Mouse (Mus musculus) liver, adult (tissue): ENCODE measurements at regions not wholly inside any gene's neighbourhood (a gene's known extent, or its start where the extent isn't known, plus 50 kb on each side); places are given as distances from the start of the nearest gene placed in this dataset.

Experiments
- GATA4 ChIP-seq: IDR thresholded peaks from 2 replicates; pipeline ENCODE4 v1.6.1; 2014; ENCODE audit warnings: mild to moderate bottlenecking, low read length; ENCODE audit not compliant: insufficient replicate concordance

- TF ChIP-seq GATA4, result no peak
Measured at GRCm38 (mm10) chr10:125802923-125803583, 162.9 kb upstream of the Lrig3 start.

DNA sequence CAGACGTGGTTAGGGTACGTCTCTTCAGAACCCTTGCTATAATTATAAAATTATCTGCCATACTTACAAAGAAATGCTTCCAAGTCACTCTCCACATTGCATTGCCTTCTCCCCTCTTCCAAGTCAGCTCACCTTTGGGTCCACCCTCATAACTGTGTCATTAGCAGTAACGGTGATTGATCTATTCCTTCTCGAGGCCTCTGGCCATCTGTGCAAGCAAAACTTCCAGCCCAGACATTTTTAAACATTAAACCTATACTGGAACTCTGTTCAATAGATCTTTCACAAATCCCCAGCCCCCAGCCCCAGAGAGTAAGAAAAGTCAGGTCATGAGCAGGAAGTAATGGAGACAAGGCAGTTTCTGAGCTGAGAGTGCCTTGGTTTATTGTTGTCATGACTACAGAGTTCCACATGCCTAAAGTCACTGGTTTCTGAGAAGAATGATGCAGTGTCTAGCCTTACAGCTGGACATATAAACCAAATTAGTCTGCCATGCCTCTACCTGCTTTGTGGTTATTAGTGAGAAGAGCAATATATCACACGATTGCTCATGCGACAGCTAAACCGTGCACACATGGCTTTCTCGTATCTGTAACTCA, 156.1 kb upstream of the Lrig3 start:
- no peak for TF ChIP-seq GATA4

DNA sequence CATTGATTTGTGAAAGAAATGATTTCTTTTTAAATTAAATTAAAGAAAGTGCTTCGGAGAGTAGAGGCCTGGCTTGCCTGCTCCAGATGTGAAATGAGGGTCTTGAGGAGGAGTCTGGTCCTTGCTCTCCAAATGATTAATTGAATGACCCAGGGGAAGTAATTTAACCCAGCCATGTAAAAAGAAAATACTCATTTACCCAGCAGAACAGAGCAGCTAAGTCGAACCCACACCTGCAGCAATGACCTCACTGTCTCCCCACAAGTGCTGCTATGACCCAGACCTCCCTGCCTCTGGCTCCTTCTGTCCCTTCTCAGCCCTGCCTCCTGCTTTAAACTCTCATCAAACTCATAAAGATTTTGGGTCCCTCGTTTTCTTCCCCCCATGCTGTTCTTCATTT, 155.4 kb upstream of the Lrig3 start:
- no peak for TF ChIP-seq GATA4

DNA sequence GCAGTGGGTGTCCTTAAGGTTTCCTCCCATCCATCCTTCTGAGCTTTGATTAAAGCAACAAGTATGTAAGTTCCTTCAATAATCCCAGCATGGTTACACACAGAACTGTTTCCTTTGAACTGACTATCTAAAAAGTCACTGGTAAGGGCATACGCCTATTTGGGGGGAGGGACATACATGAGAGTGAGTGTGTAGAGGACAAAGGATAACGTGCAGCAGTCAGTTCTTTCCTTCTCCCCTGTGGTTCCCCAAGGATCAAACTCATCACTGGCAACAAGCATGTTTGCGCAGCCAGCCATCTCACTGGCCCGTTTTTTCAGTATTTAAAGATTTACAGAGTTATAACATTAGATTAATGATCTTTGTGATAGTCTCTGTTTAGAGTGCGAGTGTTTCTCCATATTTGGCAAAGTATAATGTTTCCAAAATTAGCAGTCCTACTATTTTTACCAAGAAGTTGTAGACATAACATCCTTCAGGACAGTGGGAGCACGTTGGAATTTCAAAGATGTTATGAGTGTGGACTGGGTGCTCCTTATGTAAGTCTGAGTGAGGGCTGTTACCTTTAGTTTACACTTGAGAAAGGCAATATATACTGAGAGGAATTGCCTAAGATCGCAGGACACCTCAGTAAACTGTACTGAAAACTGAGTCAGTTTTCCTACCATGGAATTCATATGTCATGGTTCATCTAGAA, 151.6 kb upstream of the Lrig3 start:
- TF ChIP-seq GATA4, result no peak

- no peak for TF ChIP-seq GATA4
Measured at GRCm38 (mm10) chr10:125832134-125832533, 133.8 kb upstream of the Lrig3 start.

DNA sequence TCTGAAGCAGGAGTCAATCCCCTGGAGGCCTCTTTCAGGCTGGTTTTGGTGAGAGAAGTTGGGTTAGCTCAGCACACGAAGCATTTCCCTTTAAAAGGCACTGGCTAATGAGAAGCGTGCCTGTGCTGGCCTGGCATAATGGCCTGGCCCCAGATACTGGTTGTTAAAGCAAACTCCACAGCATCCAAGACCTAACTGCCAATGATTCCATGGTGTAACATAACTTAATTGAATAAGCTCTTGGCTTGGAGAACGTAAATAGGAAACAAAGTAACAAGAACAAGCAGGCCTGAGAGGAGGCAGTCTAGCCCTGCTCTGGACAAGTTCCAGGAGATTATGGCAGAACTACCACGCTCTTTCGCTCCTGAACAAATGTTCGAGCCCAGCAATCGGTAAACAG, 133.2 kb upstream of the Lrig3 start:
- no peak for TF ChIP-seq GATA4

GRCm38 (mm10) chr10:125833989-125834388, 132.0 kb upstream of the Lrig3 start:
- no peak for TF ChIP-seq GATA4

DNA sequence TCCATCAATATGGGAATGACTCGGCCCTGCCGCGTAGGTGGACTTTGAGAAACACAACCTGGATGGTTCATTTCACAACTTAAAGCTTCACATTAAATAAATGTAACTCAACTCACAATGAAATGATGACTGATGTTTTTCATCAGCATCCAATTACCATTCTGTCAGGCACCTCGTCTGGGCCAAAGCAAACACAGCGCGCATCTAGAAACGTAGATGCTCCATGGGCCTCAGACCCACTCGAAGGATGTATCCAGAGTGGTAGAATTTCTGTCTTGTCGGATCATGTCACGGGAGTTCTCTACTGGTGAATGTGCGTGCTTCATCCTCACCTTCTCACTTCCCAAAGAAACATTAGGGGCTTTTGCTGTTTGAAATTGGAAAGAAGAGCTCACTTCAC, 127.0 kb upstream of the Lrig3 start:
- TF ChIP-seq GATA4, result no peak

- no peak for TF ChIP-seq GATA4
Measured at GRCm38 (mm10) chr10:125839621-125840141, 126.3 kb upstream of the Lrig3 start.

GRCm38 (mm10) chr10:125840388-125840787, 125.6 kb upstream of the Lrig3 start:
- TF ChIP-seq GATA4, result no peak

DNA sequence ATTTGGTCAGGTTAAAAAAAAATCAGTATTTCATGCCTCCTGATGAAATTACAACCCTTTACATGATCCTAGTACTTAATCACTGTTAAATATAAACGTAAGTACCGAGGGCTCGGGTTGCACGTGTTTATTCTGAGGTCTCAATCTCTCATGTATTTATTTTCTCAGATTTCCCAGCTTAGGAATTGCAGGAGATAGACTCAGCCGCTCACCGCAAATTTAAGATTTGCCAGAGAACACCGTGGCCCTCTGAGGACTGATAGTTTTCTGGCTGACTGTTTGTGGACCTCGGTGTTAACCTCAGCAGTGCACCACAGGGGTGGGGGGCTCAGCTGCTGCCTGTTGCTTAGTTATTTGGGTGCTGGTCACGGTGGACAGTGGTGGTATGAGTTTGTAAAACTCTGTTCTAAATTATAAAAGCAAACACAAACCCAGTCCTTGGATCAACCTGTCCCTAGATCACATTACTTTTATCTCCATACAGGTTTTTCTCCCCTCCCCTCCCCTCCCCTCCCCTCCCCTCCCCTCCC, 121.6 kb upstream of the Lrig3 start:
- no peak for TF ChIP-seq GATA4

DNA sequence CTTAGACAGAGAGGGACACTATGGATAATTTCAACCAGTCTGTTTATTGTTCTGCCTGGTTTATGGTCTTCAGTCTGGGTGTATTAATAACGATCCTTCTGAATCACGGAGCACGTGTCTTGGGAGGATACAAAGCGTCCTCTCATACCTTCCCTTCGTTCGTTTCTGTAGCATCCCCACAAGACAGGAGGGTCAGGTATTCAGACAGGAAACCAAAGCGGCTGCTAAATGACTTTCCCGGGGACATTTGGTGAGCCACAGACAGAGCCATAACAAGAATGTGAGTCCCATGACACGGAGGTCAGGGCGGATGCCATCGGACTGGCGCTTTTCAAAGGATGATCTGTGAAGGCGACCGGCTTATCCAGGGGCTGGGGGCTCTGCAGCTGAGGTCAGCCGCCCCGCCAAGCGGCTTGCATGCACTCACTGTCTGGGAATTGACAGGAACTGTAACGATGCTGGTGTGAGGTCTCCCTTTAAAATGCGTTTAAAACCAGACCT, 120.9 kb upstream of the Lrig3 start:
- no peak for TF ChIP-seq GATA4

DNA sequence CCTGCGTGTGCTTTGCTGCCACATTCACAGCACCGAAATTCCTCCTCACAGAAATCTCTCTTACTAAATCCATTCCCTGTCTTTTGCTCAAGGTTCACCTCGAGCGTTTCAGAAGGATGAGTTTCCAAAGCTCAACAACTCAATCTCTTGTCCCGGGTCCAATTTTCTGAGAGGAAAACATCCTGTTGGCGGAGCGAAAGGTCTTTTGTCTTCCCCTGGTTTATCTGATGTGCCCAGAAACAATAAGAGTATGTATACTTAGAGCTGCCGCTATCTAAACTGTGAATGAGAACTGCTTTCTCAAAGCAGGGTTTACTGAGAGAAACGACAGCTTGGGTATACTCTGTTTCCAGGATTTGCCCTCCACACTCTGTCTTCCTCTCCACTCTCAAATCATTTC, 115.6 kb upstream of the Lrig3 start:
- TF ChIP-seq GATA4, result peak; percentile 73; the same call in 1 of the 2 replicates

DNA sequence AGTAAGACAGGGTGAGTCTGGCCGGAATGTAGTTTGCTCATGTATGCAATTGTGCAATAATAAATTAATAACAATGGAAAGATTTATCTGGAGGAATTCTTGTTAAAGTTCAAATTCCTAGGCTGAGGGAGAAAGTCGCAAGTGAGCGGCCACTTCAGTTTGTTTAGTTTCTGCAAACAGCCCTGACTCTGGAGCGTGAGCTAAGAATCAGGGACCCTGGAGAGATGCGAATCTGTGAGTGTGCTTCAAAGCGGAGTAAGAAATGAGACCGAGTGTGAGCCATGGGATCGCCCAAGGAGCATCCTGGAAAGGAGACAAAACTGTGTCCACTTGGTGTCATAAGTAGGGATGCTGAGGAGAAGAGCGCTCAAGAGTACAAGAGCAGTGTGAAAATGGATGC, 104.2 kb upstream of the Lrig3 start:
- TF ChIP-seq GATA4, result no peak

DNA sequence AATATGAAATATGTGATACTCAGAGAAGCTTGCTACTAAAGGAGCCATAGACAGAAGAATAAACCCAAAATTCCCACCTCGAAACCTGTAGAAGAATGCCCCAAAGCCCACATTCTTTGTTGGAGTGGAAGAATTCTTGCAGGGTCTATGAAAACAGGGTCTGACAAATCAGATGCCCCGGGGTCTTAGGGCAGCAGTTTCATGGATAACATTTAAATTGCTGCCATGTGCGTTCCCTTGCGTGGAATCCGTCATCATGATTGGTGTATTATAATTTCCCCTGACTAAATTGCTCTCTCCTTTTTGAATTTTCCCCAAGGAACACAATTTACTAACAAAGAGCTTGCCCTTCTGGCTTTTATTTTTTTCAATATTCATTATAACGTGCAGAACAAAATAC, 99.6 kb upstream of the Lrig3 start:
- TF ChIP-seq GATA4, result no peak

GRCm38 (mm10) chr10:125884563-125884962, 81.4 kb upstream of the Lrig3 start:
- TF ChIP-seq GATA4, result no peak
